Mouse (Mus musculus): ENCODE results near the gene Coq10a. TPM values are rescaled to one million over a fixed set of nuclear protein-coding genes. Genes with fewer than 3 reads are reported as not detected.
A peak's percentile ranks its signal among the peaks of the same experiment; 100 is the strongest.

Coq10a gene
- total RNA-seq, 2 experiments from 2014 or later, result 19.2 to 24.4 TPM

GRCm38 (mm10) chr10:128388941-128389340 lies 20.1 kb upstream of the Coq10a start:
- no peak for ATAC-seq (ENCODE audit: poor library complexity, severe bottlenecking)

GRCm38 (mm10) chr10:128385902-128386301 lies 17.1 kb upstream of the Coq10a start:
- no peak for ATAC-seq (ENCODE audit: poor library complexity, severe bottlenecking)

- no peak for ATAC-seq (ENCODE audit: poor library complexity, severe bottlenecking)
Measured at GRCm38 (mm10) chr10:128382482-128382881, 13.7 kb upstream of the Coq10a start.

GRCm38 (mm10) chr10:128380565-128380964 lies 11.8 kb upstream of the Coq10a start:
- no peak for ATAC-seq (ENCODE audit: poor library complexity, severe bottlenecking)

GRCm38 (mm10) chr10:128379260-128379659 lies 10.5 kb upstream of the Coq10a start:
- no peak for ATAC-seq (ENCODE audit: poor library complexity, severe bottlenecking)

- no peak for ATAC-seq (ENCODE audit: poor library complexity, severe bottlenecking)
Measured at GRCm38 (mm10) chr10:128378462-128378861, 9.7 kb upstream of the Coq10a start.

GRCm38 (mm10) chr10:128377940-128378448 lies 9.2 kb upstream of the Coq10a start:
- no peak for ATAC-seq (ENCODE audit: poor library complexity, severe bottlenecking)

- ATAC-seq (ENCODE audit: poor library complexity, severe bottlenecking), result no peak; the same call in 1 of the 2 replicates
Measured at GRCm38 (mm10) chr10:128377222-128377939, 8.6 kb upstream of the Coq10a start.

GRCm38 (mm10) chr10:128376455-128377211 lies 7.8 kb upstream of the Coq10a start, which contains the start of gene Ankrd52:
Ankrd52 (plus strand) TSS chr10:128377115.
- peak; percentile 78 for ATAC-seq (ENCODE audit: poor library complexity, severe bottlenecking)

- no peak for ATAC-seq (ENCODE audit: poor library complexity, severe bottlenecking)
Measured at GRCm38 (mm10) chr10:128376099-128376454, 7.3 kb upstream of the Coq10a start.

GRCm38 (mm10) chr10:128374393-128374792 lies 5.6 kb upstream of the Coq10a start:
- no peak for ATAC-seq (ENCODE audit: poor library complexity, severe bottlenecking)

- peak; percentile 53 for ATAC-seq (ENCODE audit: poor library complexity, severe bottlenecking)
Measured at GRCm38 (mm10) chr10:128372989-128373748, 4.4 kb upstream of the Coq10a start.

- ATAC-seq (ENCODE audit: poor library complexity, severe bottlenecking), result no peak
Measured at GRCm38 (mm10) chr10:128372142-128372541, 3.3 kb upstream of the Coq10a start.

GRCm38 (mm10) chr10:128370601-128371000 lies 1.8 kb upstream of the Coq10a start:
- no peak for ATAC-seq (ENCODE audit: poor library complexity, severe bottlenecking)

GRCm38 (mm10) chr10:128370021-128370420 lies 1.2 kb upstream of the Coq10a start:
- ATAC-seq (ENCODE audit: poor library complexity, severe bottlenecking), result no peak

GRCm38 (mm10) chr10:128369599-128369998 lies 802 bp upstream of the Coq10a start:
- ATAC-seq (ENCODE audit: poor library complexity, severe bottlenecking), result no peak

- no peak for ATAC-seq (ENCODE audit: poor library complexity, severe bottlenecking)
Measured at GRCm38 (mm10) chr10:128369218-128369543, 384 bp upstream of the Coq10a start.

GRCm38 (mm10) chr10:128367899-128368401 lies 847 bp downstream of the Coq10a start:
- ATAC-seq (ENCODE audit: poor library complexity, severe bottlenecking), result peak; percentile 6; the same call in 1 of the 2 replicates

GRCm38 (mm10) chr10:128362568-128362967 lies 6.2 kb downstream of the Coq10a start:
- no peak for ATAC-seq (ENCODE audit: poor library complexity, severe bottlenecking)

GRCm38 (mm10) chr10:128361836-128362235 lies 7.0 kb downstream of the Coq10a start:
- no peak for ATAC-seq (ENCODE audit: poor library complexity, severe bottlenecking)

GRCm38 (mm10) chr10:128359226-128359625 lies 9.6 kb downstream of the Coq10a start:
- no peak for ATAC-seq (ENCODE audit: poor library complexity, severe bottlenecking)
